Mouse (Mus musculus) heart, embryonic 10.5 days (tissue): ENCODE data around the gene Gria2. TPM values are rescaled to one million over a fixed set of nuclear protein-coding genes. Genes with fewer than 3 reads are reported as not detected.

Experiments used
- DNase-seq: peaks from one replicate; pipeline ENCODE4 v3.0.0-alpha.2; 2017; ENCODE audit warnings: low spot score
- H3K27ac ChIP-seq: fragments of 300-500 bp; sonication (generic); 2 replicates; pipeline ENCODE4 v1.5.1; 2016; ENCODE audit warnings: mild to moderate bottlenecking
- H3K27me3 ChIP-seq: fragments of 300-500 bp; sonication (generic); 2 replicates; pipeline ENCODE4 v1.6.1; 2016; ENCODE audit warnings: mild to moderate bottlenecking; ENCODE audit not compliant: poor library complexity, insufficient read depth, severe bottlenecking
- H3K36me3 ChIP-seq: fragments of 300-500 bp; sonication (generic); 2 replicates; pipeline ENCODE4 v1.6.1; 2016; ENCODE audit warnings: mild to moderate bottlenecking, moderate library complexity
- H3K4me1 ChIP-seq: fragments of 300-500 bp; sonication (generic); 2 replicates; pipeline ENCODE4 v1.6.1; 2016; ENCODE audit warnings: mild to moderate bottlenecking
- H3K4me3 ChIP-seq: fragments of 300-500 bp; sonication (generic); 2 replicates; pipeline ENCODE4 v1.5.1; 2016; ENCODE audit warnings: mild to moderate bottlenecking, moderate library complexity
- H3K9me3 ChIP-seq: fragments of 300-500 bp; sonication (generic); 2 replicates; pipeline ENCODE4 v1.6.1; 2016; ENCODE audit warnings: mild to moderate bottlenecking, moderate library complexity
- WGBS: fragments of 180-500 bp; shearing (Covaris S2); methylation state at CpG from one replicate; pipeline ENCODE4 v1.1.7; 2016; 5-methylcytosine and 5-hydroxymethylcytosine counted together
- polyA plus RNA-seq: library from polyadenylated mRNA; unstranded; fragments of >200 nt; fragmentation: Nextera tagmentation; extraction: Ambion mirVana; gene quantifications from 2 replicates; pipeline ENCODE4 v1.2.1, GENCODE M21; 2016

The Gria2 gene
- polyA plus RNA-seq, 1 experiment from 2014 or later: 0.35 TPM

DNA sequence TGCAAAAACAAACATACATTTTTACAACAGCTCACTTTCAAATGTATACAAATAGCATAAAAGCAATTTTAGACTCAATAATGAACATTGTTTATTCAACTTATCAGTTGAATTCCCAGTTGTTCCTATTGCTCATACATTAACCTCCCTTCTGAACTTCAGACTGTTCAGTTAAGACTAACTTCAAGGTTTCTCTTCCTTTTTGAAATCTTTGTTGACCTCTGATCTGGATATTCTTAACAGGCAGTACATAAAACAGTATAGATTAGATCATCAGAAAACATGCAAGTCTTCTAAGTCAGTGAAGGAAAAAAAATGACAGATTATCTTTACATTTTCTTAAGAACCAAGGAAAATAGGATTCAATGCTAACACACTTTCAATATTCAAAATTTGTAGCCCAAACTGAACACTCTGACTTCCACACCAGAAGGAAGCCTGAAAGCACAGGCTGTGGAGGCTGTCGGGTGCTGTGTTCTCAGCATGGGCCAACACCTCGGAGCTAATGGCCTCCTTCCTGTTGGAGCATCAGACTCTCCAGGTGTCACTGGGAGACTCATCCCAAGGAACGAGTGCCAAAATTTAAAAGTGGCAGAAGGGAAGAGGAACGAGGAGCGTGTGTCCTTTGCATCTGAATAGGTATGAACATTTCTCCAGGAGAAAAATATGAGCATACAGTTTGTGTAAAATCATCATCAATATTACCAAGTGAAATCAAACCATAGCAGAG, 33.0 kb downstream of the Gria2 start:
- no peak for DNase-seq
- Histone ChIP-seq H3K27me3 (no peaks in the 10 kb centered on the region), H3K36me3 (no peaks in the 10 kb centered on the region), H3K4me1 (no peaks in the 10 kb centered on the region), H3K27ac (no peak overlapping the region), H3K9me3 (no peaks in the 10 kb centered on the region), H3K4me3 (no peak overlapping the region)
- WGBS: 72% methylated on average over 5 of the region's 5 CpGs

DNA sequence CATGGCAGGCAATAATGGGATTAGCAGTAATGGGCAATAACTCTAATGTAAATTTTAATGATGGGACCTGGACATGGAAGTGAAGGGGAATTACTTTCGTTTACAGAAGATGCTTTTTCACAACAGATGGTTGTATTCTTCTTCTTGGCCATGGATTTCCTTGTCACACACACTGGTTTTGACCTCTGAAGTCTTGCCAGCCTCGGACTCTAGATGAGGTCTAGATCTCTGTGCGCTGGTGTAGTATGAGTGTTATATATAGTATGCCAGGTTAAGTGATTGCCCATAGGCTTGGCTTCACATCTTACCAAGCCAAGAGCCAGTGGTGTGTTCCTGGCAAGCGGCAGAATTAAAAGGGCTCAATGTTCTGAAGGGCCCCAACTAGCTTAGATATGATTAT, 43.7 kb downstream of the Gria2 start:
- no peak overlapping the region for H3K27ac ChIP-seq
- H3K27me3 ChIP-seq: no peaks in the 10 kb centered on the region
- no peak overlapping the region for H3K4me3 ChIP-seq
- WGBS: 74% methylated on average over 4 of the region's 4 CpGs
- H3K4me1 ChIP-seq: no peaks in the 10 kb centered on the region
- no peaks in the 10 kb centered on the region for H3K36me3 ChIP-seq
- no peak for DNase-seq
- H3K9me3 ChIP-seq: no peaks in the 10 kb centered on the region

DNA sequence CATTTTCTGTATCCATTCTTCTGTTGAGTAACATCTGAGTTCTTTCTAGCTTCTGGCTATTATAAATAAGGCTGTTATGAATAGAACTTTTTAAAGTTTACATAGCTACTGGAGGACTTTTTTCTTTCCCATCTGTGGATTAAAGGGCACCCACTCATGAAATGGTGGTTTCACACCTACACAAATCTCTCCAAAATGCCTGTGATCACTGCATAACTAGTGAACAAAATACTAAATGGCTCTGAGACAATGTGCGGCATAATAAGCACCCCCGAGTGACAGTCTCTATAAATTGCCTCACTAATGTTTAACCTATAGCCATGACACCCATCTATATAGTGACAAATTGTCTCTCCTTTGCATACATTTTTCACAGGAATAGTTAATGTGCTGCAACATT, 44.3 kb downstream of the Gria2 start:
- Histone ChIP-seq H3K4me1 (no peaks in the 10 kb centered on the region), H3K36me3 (no peaks in the 10 kb centered on the region), H3K4me3 (no peak overlapping the region), H3K9me3 (no peaks in the 10 kb centered on the region), H3K27me3 (no peaks in the 10 kb centered on the region), H3K27ac (no peak overlapping the region)
- no peak for DNase-seq
- 86% methylated on average over 2 of the region's 2 CpGs for WGBS

DNA sequence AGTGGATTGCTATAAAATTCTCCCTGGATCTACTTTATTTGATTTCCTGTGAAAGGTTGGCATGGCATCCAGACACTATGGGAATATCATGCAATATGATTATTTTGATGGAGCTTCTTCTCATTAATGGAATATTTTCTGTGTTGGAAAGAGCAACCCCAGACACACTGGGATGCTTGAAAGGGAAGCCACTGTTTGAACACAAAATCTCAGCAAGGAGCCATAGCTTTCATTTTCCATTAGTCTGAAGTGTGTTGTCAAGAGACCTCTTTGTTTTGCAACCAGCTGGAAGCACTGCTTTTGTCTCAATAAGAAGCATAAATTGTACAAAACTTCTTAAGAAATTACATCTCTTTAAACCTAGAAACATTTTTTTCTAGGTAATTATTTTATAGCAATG, 51.8 kb downstream of the Gria2 start:
- Histone ChIP-seq H3K27ac (no peak overlapping the region), H3K4me3 (no peak overlapping the region), H3K9me3 (no peaks in the 10 kb centered on the region), H3K36me3 (no peaks in the 10 kb centered on the region), H3K4me1 (no peaks in the 10 kb centered on the region), H3K27me3 (no peaks in the 10 kb centered on the region)
- no peak for DNase-seq

DNA sequence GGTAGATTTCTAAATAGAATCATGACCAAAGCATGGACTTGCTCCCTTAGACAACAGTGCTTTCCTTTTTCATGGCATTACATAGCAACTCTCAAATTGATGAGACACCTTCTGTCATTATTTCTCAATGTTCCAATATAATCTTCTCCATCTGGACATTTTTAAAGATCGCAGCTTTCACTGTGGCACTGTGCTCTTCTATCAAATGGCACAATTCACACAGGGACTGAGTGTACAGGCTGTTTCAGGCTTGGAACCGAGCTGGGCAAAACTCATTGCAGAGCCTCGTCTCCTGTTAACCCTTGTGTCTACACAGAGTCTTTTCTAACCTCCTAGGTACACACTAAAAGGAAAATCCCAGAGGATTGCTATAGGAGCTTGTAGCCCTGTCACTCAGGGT, 77.4 kb downstream of the Gria2 start:
- H3K4me1 ChIP-seq: no peaks in the 10 kb centered on the region
- no peaks in the 10 kb centered on the region for H3K27me3 ChIP-seq
- no peak overlapping the region for H3K4me3 ChIP-seq
- H3K27ac ChIP-seq: no peak overlapping the region
- DNase-seq: no peak
- H3K9me3 ChIP-seq: no peaks in the 10 kb centered on the region
- H3K36me3 ChIP-seq: no peaks in the 10 kb centered on the region
- WGBS: 69% methylated on average over 3 of the region's 3 CpGs

DNA sequence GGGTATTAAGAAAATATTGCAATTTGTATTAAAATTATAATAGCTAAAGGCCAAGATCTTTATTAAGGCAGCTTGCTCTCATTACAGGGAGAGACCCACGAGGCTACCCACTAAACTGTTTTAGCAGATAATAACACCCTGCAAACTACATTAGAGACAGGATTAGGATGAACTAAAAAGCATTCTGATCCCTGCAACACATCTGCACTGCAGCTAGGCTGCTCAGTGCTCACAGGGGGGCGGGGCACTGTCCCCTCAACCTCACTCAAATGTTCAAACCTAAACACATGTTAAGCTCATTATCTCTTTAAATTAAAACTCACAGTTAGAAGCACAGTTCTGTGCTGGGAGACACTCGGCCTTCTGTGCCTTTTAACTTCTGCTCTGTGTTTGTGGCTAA, 89.5 kb downstream of the Gria2 start:
- Histone ChIP-seq H3K36me3 (no peaks in the 10 kb centered on the region), H3K27ac (no peak overlapping the region), H3K9me3 (no peaks in the 10 kb centered on the region), H3K4me1 (no peaks in the 10 kb centered on the region), H3K27me3 (no peaks in the 10 kb centered on the region), H3K4me3 (no peak overlapping the region)
- 46% methylated on average over 3 of the region's 3 CpGs for WGBS
- DNase-seq: no peak

DNA sequence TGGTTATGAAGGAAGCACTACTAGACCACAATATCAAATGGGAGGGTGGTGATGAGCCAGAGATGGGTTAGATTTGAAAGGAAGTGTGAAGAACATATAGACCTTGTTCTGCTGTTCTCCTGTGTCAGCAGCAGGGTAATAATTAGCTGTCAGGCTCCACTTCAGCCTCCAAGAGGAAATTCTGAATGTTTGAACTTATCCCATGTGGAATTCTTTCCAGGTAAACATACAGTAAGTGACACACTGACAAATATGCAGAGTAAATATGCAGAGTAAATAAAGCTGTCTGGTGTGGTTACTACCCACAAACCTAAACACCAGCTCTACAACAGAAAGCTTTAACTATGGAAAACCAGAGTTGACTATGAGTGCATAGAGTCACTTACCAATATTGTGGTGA, 93.6 kb downstream of the Gria2 start:
- no peak overlapping the region for H3K4me3 ChIP-seq
- H3K27me3 ChIP-seq: no peaks in the 10 kb centered on the region
- DNase-seq: no peak
- H3K36me3 ChIP-seq: no peaks in the 10 kb centered on the region
- no peaks in the 10 kb centered on the region for H3K9me3 ChIP-seq
- no peaks in the 10 kb centered on the region for H3K4me1 ChIP-seq
- no peak overlapping the region for H3K27ac ChIP-seq

DNA sequence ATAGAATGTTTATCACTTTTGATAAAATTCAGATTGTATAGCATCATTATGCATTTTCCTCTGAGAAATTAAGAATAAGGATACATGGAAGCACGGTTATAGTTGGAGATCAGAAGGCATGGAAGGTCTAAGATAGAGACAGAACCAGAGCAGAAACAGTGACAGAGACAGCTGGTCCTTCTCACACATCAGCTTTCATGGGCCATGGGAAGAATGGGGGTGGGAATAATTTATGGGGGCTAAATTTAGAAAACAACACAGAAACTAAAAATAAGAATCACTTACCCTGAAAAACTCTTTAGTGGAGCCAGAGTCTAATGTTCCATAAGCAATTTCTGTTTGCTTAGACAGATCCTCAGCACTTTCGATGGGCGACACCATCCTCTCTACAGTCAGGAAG, 100.5 kb downstream of the Gria2 start:
- no peaks in the 10 kb centered on the region for H3K27me3 ChIP-seq
- H3K4me3 ChIP-seq: no peak overlapping the region
- H3K36me3 ChIP-seq: no peaks in the 10 kb centered on the region
- no peak overlapping the region for H3K27ac ChIP-seq
- H3K4me1 ChIP-seq: no peaks in the 10 kb centered on the region
- DNase-seq: no peak
- H3K9me3 ChIP-seq: no peaks in the 10 kb centered on the region
- WGBS: 85% methylated on average over 3 of the region's 3 CpGs

DNA sequence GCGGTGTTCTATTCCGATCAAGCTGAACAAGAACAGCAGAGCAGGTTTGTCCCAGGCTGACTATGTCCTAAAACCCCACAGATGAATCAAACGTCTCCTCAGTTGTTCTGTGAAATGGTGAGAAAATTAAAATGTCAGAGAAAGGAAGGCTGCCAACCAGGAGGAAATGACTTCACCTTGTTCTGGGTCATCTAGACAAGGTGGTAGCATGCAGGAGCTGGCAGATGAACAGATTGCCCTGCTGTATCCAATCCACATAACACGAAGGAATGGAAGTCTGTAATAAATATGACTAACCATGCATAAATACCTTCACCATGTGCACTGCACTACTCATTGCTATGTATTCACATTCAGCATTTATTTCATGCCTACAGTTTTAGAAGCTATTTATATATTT, 105.1 kb downstream of the Gria2 start:
- WGBS: 83% methylated on average over 4 of the region's 4 CpGs
- Histone ChIP-seq H3K27ac (no peak overlapping the region), H3K27me3 (no peaks in the 10 kb centered on the region), H3K4me3 (no peak overlapping the region), H3K4me1 (no peaks in the 10 kb centered on the region), H3K9me3 (no peaks in the 10 kb centered on the region), H3K36me3 (no peaks in the 10 kb centered on the region)
- no peak for DNase-seq

DNA sequence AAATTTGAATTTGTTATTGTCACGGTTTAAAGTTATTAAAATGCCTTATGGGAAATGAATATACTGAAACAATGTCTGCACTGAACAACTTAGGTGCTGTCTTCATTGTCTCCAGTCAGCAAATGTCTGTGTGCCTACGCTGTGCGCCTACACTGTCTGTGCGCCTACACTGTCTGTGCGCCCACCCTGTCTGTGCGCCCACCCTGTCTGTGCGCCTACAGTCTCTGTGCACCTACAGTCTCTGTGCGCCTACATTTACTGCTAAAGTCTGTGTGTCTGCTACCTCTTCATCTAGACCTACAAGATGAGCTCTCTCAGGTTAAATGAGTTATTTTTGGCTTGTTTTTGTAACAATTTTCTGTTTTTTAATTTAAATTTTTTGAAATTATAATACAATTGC, 107.7 kb downstream of the Gria2 start:
- Histone ChIP-seq H3K9me3 (no peaks in the 10 kb centered on the region), H3K4me1 (no peaks in the 10 kb centered on the region), H3K4me3 (no peak overlapping the region), H3K27ac (no peak overlapping the region), H3K27me3 (no peaks in the 10 kb centered on the region), H3K36me3 (no peaks in the 10 kb centered on the region)
- no peak for DNase-seq
- WGBS: 95% methylated on average over 8 of the region's 8 CpGs

DNA sequence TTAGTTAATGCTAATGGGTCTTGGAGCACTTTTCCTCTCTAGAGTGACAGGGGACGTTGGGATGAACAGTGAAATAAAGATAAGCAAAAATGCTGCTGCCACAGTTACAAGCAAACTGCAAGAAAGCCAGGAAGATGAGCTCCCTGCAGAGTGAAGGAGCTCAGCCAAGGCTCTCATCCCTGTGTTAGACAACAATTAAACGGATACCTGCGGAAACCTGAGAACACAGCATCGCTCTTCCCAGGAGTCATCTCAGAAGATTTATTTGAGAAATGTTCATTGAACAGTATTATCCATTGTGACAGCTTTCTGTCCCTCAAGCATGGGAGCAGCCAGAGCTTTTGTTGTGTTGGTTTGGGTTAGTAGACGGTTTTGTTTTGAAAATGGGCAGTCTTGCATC, 137.5 kb downstream of the Gria2 start:
- 64% methylated on average over 5 of the region's 5 CpGs for WGBS

DNA sequence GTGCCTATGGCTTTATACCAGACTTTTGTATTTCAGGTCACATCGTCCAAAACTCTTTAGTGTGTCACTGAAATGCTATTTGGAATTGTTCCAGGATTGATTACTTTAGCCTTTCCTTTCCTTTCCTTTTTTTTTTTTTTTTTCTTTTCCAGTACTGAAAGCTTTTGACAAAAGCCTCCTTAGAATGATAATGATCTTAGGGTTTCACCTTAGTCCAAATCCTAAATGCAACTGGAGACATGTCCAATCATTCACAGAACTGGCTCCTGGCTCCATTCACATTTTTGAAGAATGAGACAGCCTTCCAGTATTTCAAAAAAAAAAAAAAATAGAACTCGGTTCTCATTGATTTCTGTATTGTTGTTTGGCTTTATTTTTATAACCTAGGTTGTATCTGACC, 139.3 kb downstream of the Gria2 start:
- no peak overlapping the region for H3K4me3 ChIP-seq
- H3K36me3 ChIP-seq: no peaks in the 10 kb centered on the region
- WGBS: 75% methylated on average over 2 of the region's 2 CpGs
- no peak for DNase-seq
- H3K27me3 ChIP-seq: no peaks in the 10 kb centered on the region
- no peak overlapping the region for H3K27ac ChIP-seq
- H3K9me3 ChIP-seq: no peaks in the 10 kb centered on the region
- no peaks in the 10 kb centered on the region for H3K4me1 ChIP-seq

More for the DNA sequence above, 137.5 kb downstream of the Gria2 start:
- no peak overlapping the region for H3K4me3 ChIP-seq
- no peaks in the 10 kb centered on the region for H3K36me3 ChIP-seq
- H3K4me1 ChIP-seq: no peaks in the 10 kb centered on the region
- H3K9me3 ChIP-seq: no peaks in the 10 kb centered on the region
- H3K27ac ChIP-seq: no peak overlapping the region
- no peak for DNase-seq
- H3K27me3 ChIP-seq: no peaks in the 10 kb centered on the region

DNA sequence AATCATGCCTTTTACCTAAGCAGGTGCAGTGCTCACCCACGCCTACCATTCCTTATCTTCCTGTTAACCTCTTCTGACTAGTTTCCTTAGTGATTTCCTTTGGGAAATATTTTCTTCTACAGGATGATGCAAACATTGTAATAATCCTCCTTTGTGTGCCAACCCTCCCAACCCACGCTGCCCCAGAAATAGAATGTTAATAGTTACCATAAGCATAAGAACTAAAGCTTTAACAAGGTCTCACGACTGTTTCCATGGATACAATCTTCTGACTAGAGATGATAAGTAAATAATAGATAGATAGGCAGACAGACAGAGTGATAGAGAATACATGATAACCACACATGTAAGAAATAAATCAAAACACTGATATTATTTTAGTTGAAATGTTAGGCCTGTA, 140.8 kb downstream of the Gria2 start:
- Histone ChIP-seq H3K4me3 (no peak overlapping the region), H3K4me1 (no peaks in the 10 kb centered on the region), H3K27me3 (no peaks in the 10 kb centered on the region), H3K27ac (no peak overlapping the region), H3K36me3 (no peaks in the 10 kb centered on the region), H3K9me3 (no peaks in the 10 kb centered on the region)
- no peak for DNase-seq
- WGBS: 75% methylated on average over 3 of the region's 3 CpGs

DNA sequence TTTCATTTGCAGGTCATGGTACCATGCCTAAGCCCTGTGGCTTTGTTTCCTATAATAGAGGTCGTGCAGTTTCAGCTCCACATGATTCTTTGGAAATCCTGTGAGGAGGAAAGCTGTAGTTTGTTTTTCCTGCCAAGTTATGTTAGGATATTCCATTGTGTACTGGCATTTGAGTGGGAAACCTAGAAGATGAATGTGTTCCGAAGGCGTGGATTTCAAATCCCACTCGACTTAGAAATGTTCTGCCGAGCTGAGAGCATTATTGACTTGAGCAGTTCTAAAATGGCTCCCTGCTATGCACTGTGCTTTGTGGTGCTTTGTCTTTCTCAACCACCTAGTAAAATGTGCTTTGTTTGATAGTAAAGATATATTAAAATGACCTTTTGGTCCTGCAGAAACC, 150.4 kb downstream of the Gria2 start:
- Histone ChIP-seq H3K27me3 (no peaks in the 10 kb centered on the region), H3K9me3 (no peaks in the 10 kb centered on the region), H3K36me3 (no peaks in the 10 kb centered on the region), H3K27ac (no peak overlapping the region), H3K4me1 (no peaks in the 10 kb centered on the region), H3K4me3 (no peak overlapping the region)
- 82% methylated on average over 5 of the region's 5 CpGs for WGBS
- DNase-seq: no peak
